8 mouse cellular contexts compared by ENCODE assay signal in genomic region chr5:41708051-41708630, GRCm38 (mm10). TPM values are rescaled to one million over a fixed set of nuclear protein-coding genes. Genes with fewer than 3 reads are reported as not detected.
DNase-seq lines count a peak whose midpoint lies in the region; ATAC-seq and TF ChIP-seq lines count a peak whose summit lies in the region.

Gene Rab28, minus strand, starts transcription at chr5:41708157.

- H3K9ac ChIP-seq in heart, embryonic 15.5 days: peak within 1 kb of the TSS; percentile 74
- peak within 1 kb of the TSS; percentile 88 for H3K9ac ChIP-seq in liver, embryonic 14.5 days (replicated peaks)
- H3K9ac ChIP-seq in neural tube, embryonic 11.5 days (ENCODE audit: low read length): peak within 1 kb of the TSS; percentile 94
- H3K9ac ChIP-seq in stomach, postnatal 0 days (ENCODE audit: low read length): peak within 1 kb of the TSS; percentile 84

- H3K9me3 ChIP-seq in forebrain, embryonic 10.5 days: no peaks in the 10 kb centered on the region
- H3K9me3 ChIP-seq in heart, embryonic 15.5 days (replicated peaks): no peaks in the 10 kb centered on the region
- no peaks in the 10 kb centered on the region for H3K9me3 ChIP-seq in liver, embryonic 14.5 days (ENCODE audit: control insufficient read depth, low read length)
- H3K9me3 ChIP-seq in neural tube, embryonic 11.5 days (ENCODE audit: control insufficient read depth, low read length): no peaks in the 10 kb centered on the region
- no peaks in the 10 kb centered on the region for H3K9me3 ChIP-seq in stomach, postnatal 0 days (ENCODE audit: control insufficient read depth, low read length)

- peak within 1 kb of the TSS; percentile 75 for H3K4me3 ChIP-seq in forebrain, embryonic 10.5 days
- peak within 1 kb of the TSS; percentile 77 for H3K4me3 ChIP-seq in heart, embryonic 15.5 days
- H3K4me3 ChIP-seq in liver, embryonic 14.5 days (ENCODE audit: insufficient read depth in 1 of 2, low read depth in 2 of 2, low read length in 2 of 2): peak within 1 kb of the TSS; percentile 92 to 99
- peak within 1 kb of the TSS; percentile 92 for H3K4me3 ChIP-seq in neural tube, embryonic 11.5 days (ENCODE audit: low read depth, low read length)
- peak within 1 kb of the TSS; percentile 98 for H3K4me3 ChIP-seq in stomach, postnatal 0 days (ENCODE audit: low read depth, low read length)

- peak within 1 kb of the TSS; percentile 94 for H3K27ac ChIP-seq in forebrain, embryonic 10.5 days
- peak within 1 kb of the TSS; percentile 88 for H3K27ac ChIP-seq in heart, embryonic 15.5 days
- no peak within 1 kb of the TSS; the same call in 1 of the 2 replicates for H3K27ac ChIP-seq in liver, embryonic 14.5 days
- H3K27ac ChIP-seq in neural tube, embryonic 11.5 days (ENCODE audit: low read depth, low read length): peak within 1 kb of the TSS; percentile 90
- peak within 1 kb of the TSS; percentile 89 for H3K27ac ChIP-seq in stomach, postnatal 0 days (replicated peaks)

- TF ChIP-seq EP300 in liver, embryonic 14.5 days (IDR thresholded peaks at IDR 0.05; ENCODE audit: low read depth): no peak
- no peak for TF ChIP-seq EP300 in stomach, postnatal 0 days (optimal IDR thresholded peaks at IDR 0.05)

- no peaks in the 10 kb centered on the region for H3K27me3 ChIP-seq in forebrain, embryonic 10.5 days (ENCODE audit: poor library complexity, severe bottlenecking)
- H3K27me3 ChIP-seq in heart, embryonic 15.5 days: no peaks in the 10 kb centered on the region
- H3K27me3 ChIP-seq in liver, embryonic 14.5 days (ENCODE audit: control insufficient read depth, insufficient read depth, low read length): no peaks in the 10 kb centered on the region
- no peaks in the 10 kb centered on the region for H3K27me3 ChIP-seq in neural tube, embryonic 11.5 days (ENCODE audit: control insufficient read depth, insufficient read depth, low read length)
- H3K27me3 ChIP-seq in stomach, postnatal 0 days (ENCODE audit: control insufficient read depth, insufficient read depth, low read length): no peaks in the 10 kb centered on the region

- H3K4me2 ChIP-seq in heart, embryonic 15.5 days: peak within 1 kb of the TSS; percentile 99
- H3K4me2 ChIP-seq in liver, embryonic 14.5 days (ENCODE audit: low read depth): peak within 1 kb of the TSS; percentile 86
- H3K4me2 ChIP-seq in neural tube, embryonic 11.5 days (ENCODE audit: low read depth): peak within 1 kb of the TSS; percentile 88
- H3K4me2 ChIP-seq in stomach, postnatal 0 days (replicated peaks; ENCODE audit: low read depth): peak within 1 kb of the TSS; percentile 99

- DNase-seq in CD8-positive naive resting alpha-beta T cell, adult 2 months (ENCODE audit: low read depth in 2 of 2, low spot score in 2 of 2): peak; percentile 94 to 97
- peak; percentile 92 for DNase-seq in c-Kit-positive CD71-negative TER-119-negative erythroid progenitor cells, embryonic 14.5 days (ENCODE audit: low read depth)
- DNase-seq in forebrain, embryonic 10.5 days (ENCODE audit: extremely low spot score, low spot score): peak; percentile 96
- peak; percentile 98 to 99 for DNase-seq in kidney, postnatal 25 days
- DNase-seq in liver, embryonic 14.5 days (ENCODE audit: low read depth in 3 of 3, low spot score in 3 of 3): peak; percentile 90 to 93 (median 93)
- peak; percentile 94 for DNase-seq in neural tube, embryonic 11.5 days (ENCODE audit: low spot score)
- peak; percentile 96 for DNase-seq in stomach, postnatal 0 days (ENCODE audit: low spot score)

- under 1% methylated on average over 32 of the region's 34 CpGs for WGBS in forebrain, embryonic 10.5 days
- under 1% methylated on average over 34 of the region's 34 CpGs for WGBS in heart, embryonic 15.5 days
- WGBS in liver, embryonic 14.5 days (ENCODE audit: insufficient replicate concordance): under 1% methylated on average over 34 of the region's 34 CpGs
- 1% methylated on average over 29 of the region's 34 CpGs for WGBS in neural tube, embryonic 11.5 days
- WGBS in stomach, postnatal 0 days: under 1% methylated on average over 31 of the region's 34 CpGs

- H3K4me1 ChIP-seq in forebrain, embryonic 10.5 days: peaks cover 33% of the 10 kb centered on the region
- peaks cover 8% of the 10 kb centered on the region for H3K4me1 ChIP-seq in heart, embryonic 15.5 days (replicated peaks)
- H3K4me1 ChIP-seq in liver, embryonic 14.5 days (replicated peaks; ENCODE audit: control insufficient read depth in 2 of 2, insufficient read depth in 2 of 2, low read length in 1 of 2): peaks cover 0 to 5% of the 10 kb centered on the region in 2 experiments; a peak in 3 of 4 replicates
- 0 out of 2 replicates have a peak, but pooled peaks cover 5% of the 10 kb centered on the region for H3K4me1 ChIP-seq in neural tube, embryonic 11.5 days (ENCODE audit: control insufficient read depth, insufficient read depth, low read length)
- no peaks in the 10 kb centered on the region for H3K4me1 ChIP-seq in stomach, postnatal 0 days (replicated peaks; ENCODE audit: control insufficient read depth, insufficient read depth)

- no peaks in the 10 kb centered on the region for H3K36me3 ChIP-seq in forebrain, embryonic 10.5 days (replicated peaks)
- H3K36me3 ChIP-seq in heart, embryonic 15.5 days: no peaks in the 10 kb centered on the region
- no peaks in the 10 kb centered on the region for H3K36me3 ChIP-seq in liver, embryonic 14.5 days (replicated peaks; ENCODE audit: control insufficient read depth, insufficient read depth, low read depth)
- no peaks in the 10 kb centered on the region for H3K36me3 ChIP-seq in neural tube, embryonic 11.5 days (ENCODE audit: control insufficient read depth, insufficient read depth, low read length)
- no peaks in the 10 kb centered on the region for H3K36me3 ChIP-seq in stomach, postnatal 0 days (ENCODE audit: control insufficient read depth, insufficient read depth, low read length)

- no peak for TF ChIP-seq CTCF in liver, embryonic 14.5 days (IDR thresholded peaks at IDR 0.05; ENCODE audit: low read depth)
- TF ChIP-seq CTCF in stomach, postnatal 0 days (IDR thresholded peaks at IDR 0.05; ENCODE audit: low read depth): no peak; the same call in 1 of the 2 replicates

- ATAC-seq in heart, embryonic 15.5 days (replicated peaks; ENCODE audit: insufficient number of reproducible peaks, insufficient read depth, low FRiP score, low read depth): peak; percentile 96
- peak; percentile 96 for ATAC-seq in liver, embryonic 14.5 days (ENCODE audit: insufficient read depth)
- peak; percentile 95 for ATAC-seq in neural tube, embryonic 11.5 days (ENCODE audit: insufficient read depth, low FRiP score, low TSS enrichment)
- ATAC-seq in stomach, postnatal 0 days (ENCODE audit: low FRiP score, low TSS enrichment): peak; percentile 98

RNA-seq across cellular contexts. Expression of gene Rab28, which starts in this region (rescaled TPM):
- polyA plus RNA-seq in forebrain, embryonic 10.5 days (2016; fragmentation: Nextera tagmentation; extraction: Ambion mirVana): 77.3 and 81.1 TPM in 2 replicates
- polyA plus RNA-seq in heart, embryonic 15.5 days (2015; fragmentation: Nextera tagmentation; extraction: Ambion mirVana): 43.7 and 44.1 TPM in 2 replicates
- polyA plus RNA-seq in liver, embryonic 14.5 days (2012; rRNA removed): 8.3 and 10.3 TPM in 2 replicates
- 18.8 and 19.6 TPM in 2 replicates for polyA plus RNA-seq in liver, embryonic 14.5 days (2014; fragmentation: Nextera tagmentation; extraction: Ambion mirVana)
- polyA plus RNA-seq in neural tube, embryonic 11.5 days (2014; fragmentation: Nextera tagmentation; extraction: Ambion mirVana): 89.0 and 92.7 TPM in 2 replicates
- 44.4 and 46.7 TPM in 2 replicates for polyA plus RNA-seq in stomach, postnatal 0 days (2015; fragmentation: Nextera tagmentation; extraction: Ambion mirVana)
